Mouse (Mus musculus) liver, embryonic 15.5 days (tissue): ENCODE measurements around the gene Olfr1175-ps. TPM values are rescaled to one million over a fixed set of nuclear protein-coding genes. Genes with fewer than 3 reads are reported as not detected.

ENCODE experiments used
- ATAC-seq: fragments of 200-750 bp; cut with Nextera tagmentation; 2 replicates; pipeline ENCODE4 v1.8.0; 2017; ENCODE audit warnings: moderate number of reproducible peaks, mild to moderate bottlenecking, moderate library complexity; ENCODE audit not compliant: insufficient read depth
- H3K27ac ChIP-seq: fragments of 300-500 bp; sonication (generic); replicated peaks from 2 replicates; pipeline ENCODE4 v1.5.1; 2015; ENCODE audit warnings: mild to moderate bottlenecking, inconsistent platforms
- H3K27me3 ChIP-seq: fragments of 300-500 bp; sonication (generic); 2 replicates; pipeline ENCODE4 v1.6.1; 2015; ENCODE audit warnings: mild to moderate bottlenecking, inconsistent platforms
- H3K36me3 ChIP-seq: fragments of 300-500 bp; sonication (generic); replicated peaks from 2 replicates; pipeline ENCODE4 v1.6.1; 2015; ENCODE audit warnings: moderate library complexity, mild to moderate bottlenecking, inconsistent platforms
- H3K4me1 ChIP-seq: fragments of 300-500 bp; sonication (generic); replicated peaks from 2 replicates; pipeline ENCODE4 v1.6.1; 2015; ENCODE audit warnings: inconsistent platforms
- H3K4me2 ChIP-seq: fragments of 300-500 bp; sonication (generic); 2 replicates; pipeline ENCODE4 v1.6.1; 2015; ENCODE audit warnings: moderate library complexity, mild to moderate bottlenecking, inconsistent platforms
- H3K4me3 ChIP-seq: fragments of 300-500 bp; sonication (generic); replicated peaks from 2 replicates; pipeline ENCODE4 v1.5.1; 2015; ENCODE audit warnings: mild to moderate bottlenecking, inconsistent platforms
- H3K9ac ChIP-seq: fragments of 300-500 bp; sonication (generic); 2 replicates; pipeline ENCODE4 v1.6.1; 2015; ENCODE audit warnings: moderate library complexity, mild to moderate bottlenecking, inconsistent platforms
- H3K9me3 ChIP-seq: fragments of 300-500 bp; sonication (generic); replicated peaks from 2 replicates; pipeline ENCODE4 v1.6.1; 2016; ENCODE audit warnings: inconsistent platforms
- WGBS: fragments of 180-500 bp; shearing (Covaris S2); methylation state at CpG from one replicate; pipeline ENCODE4 v1.1.7; 2015; ENCODE audit warnings: mixed read lengths; ENCODE audit not compliant: insufficient replicate concordance; 5-methylcytosine and 5-hydroxymethylcytosine counted together
- polyA plus RNA-seq: library from polyadenylated mRNA; unstranded; fragments of >200 nt; fragmentation: Nextera tagmentation; extraction: Ambion mirVana; gene quantifications from 2 replicates; pipeline ENCODE4 v1.2.1, GENCODE M21; 2015

Olfr1175-ps gene
- polyA plus RNA-seq, result not detected in 2 replicates

GRCm38 (mm10) chr2:88327115-88327514, at the start of gene Olfr1175-ps:
Gene Olfr1175-ps, minus strand, starts transcription at chr2:88327215.
- no peak for ATAC-seq
- H3K27ac ChIP-seq, result no peak within 1 kb of the TSS
- no peak within 1 kb of the TSS for H3K9ac ChIP-seq
- no peaks in the 10 kb centered on the region for H3K9me3 ChIP-seq
- H3K36me3 ChIP-seq, result no peaks in the 10 kb centered on the region
- no peak within 1 kb of the TSS for H3K4me2 ChIP-seq
- H3K4me1 ChIP-seq, result no peaks in the 10 kb centered on the region
- no peak within 1 kb of the TSS for H3K4me3 ChIP-seq
- 68% methylated on average over 2 of the region's 2 CpGs for WGBS
- H3K27me3 ChIP-seq, result no peaks in the 10 kb centered on the region

- no peak for ATAC-seq
- Histone ChIP-seq H3K36me3 (no peaks in the 10 kb centered on the region), H3K27ac (no peak overlapping the region), H3K4me2 (no peak overlapping the region), H3K27me3 (no peaks in the 10 kb centered on the region), H3K9ac (no peak overlapping the region), H3K4me3 (no peak overlapping the region), H3K9me3 (no peaks in the 10 kb centered on the region), H3K4me1 (no peaks in the 10 kb centered on the region)
- 1% methylated on average over 2 of the region's 2 CpGs for WGBS
Measured at GRCm38 (mm10) chr2:88356304-88356703, 29.3 kb upstream of the Olfr1175-ps start.

GRCm38 (mm10) chr2:88346392-88346791, 19.4 kb upstream of the Olfr1175-ps start, which contains the start of gene Olfr1177-ps:
Gene Olfr1177-ps, minus strand, starts transcription at chr2:88346492.
- no peaks in the 10 kb centered on the region for H3K36me3 ChIP-seq
- ATAC-seq, result no peak
- H3K4me1 ChIP-seq, result no peaks in the 10 kb centered on the region
- H3K27me3 ChIP-seq, result no peaks in the 10 kb centered on the region
- WGBS, result 55% methylated on average over 1 of the region's 1 CpGs
- no peak within 1 kb of the TSS for H3K9ac ChIP-seq
- no peak within 1 kb of the TSS for H3K4me2 ChIP-seq
- H3K27ac ChIP-seq, result no peak within 1 kb of the TSS
- no peaks in the 10 kb centered on the region for H3K9me3 ChIP-seq
- H3K4me3 ChIP-seq, result no peak within 1 kb of the TSS

- no peaks in the 10 kb centered on the region for H3K4me1 ChIP-seq
- no peak within 1 kb of the TSS for H3K9ac ChIP-seq
- H3K27ac ChIP-seq, result no peak within 1 kb of the TSS
- ATAC-seq, result no peak
- no peak within 1 kb of the TSS for H3K4me3 ChIP-seq
- H3K9me3 ChIP-seq, result no peaks in the 10 kb centered on the region
- no peak within 1 kb of the TSS for H3K4me2 ChIP-seq
- no peaks in the 10 kb centered on the region for H3K27me3 ChIP-seq
- no peaks in the 10 kb centered on the region for H3K36me3 ChIP-seq
- 38% methylated on average over 1 of the region's 1 CpGs for WGBS
Measured at GRCm38 (mm10) chr2:88336421-88336820, 9.4 kb upstream of the Olfr1175-ps start, which contains the start of gene Olfr1176. Gene Olfr1176, plus strand, starts transcription at chr2:88336721.

GRCm38 (mm10) chr2:88315035-88315434, 12.0 kb downstream of the Olfr1175-ps start, which contains the start of gene Olfr1174-ps:
Gene Olfr1174-ps, minus strand, starts transcription at chr2:88315135.
- H3K4me3 ChIP-seq, result no peak within 1 kb of the TSS
- WGBS, result 78% methylated on average over 4 of the region's 4 CpGs
- no peak within 1 kb of the TSS for H3K9ac ChIP-seq
- no peaks in the 10 kb centered on the region for H3K9me3 ChIP-seq
- ATAC-seq, result no peak
- no peaks in the 10 kb centered on the region for H3K27me3 ChIP-seq
- H3K4me2 ChIP-seq, result no peak within 1 kb of the TSS
- H3K4me1 ChIP-seq, result no peaks in the 10 kb centered on the region
- H3K27ac ChIP-seq, result no peak within 1 kb of the TSS
- H3K36me3 ChIP-seq, result no peaks in the 10 kb centered on the region

- Histone ChIP-seq H3K27me3 (no peaks in the 10 kb centered on the region), H3K4me3 (no peak within 1 kb of the TSS), H3K27ac (no peak within 1 kb of the TSS), H3K4me1 (no peaks in the 10 kb centered on the region), H3K9ac (no peak within 1 kb of the TSS), H3K36me3 (no peaks in the 10 kb centered on the region), H3K9me3 (no peaks in the 10 kb centered on the region), H3K4me2 (no peak within 1 kb of the TSS)
- no peak for ATAC-seq
Measured at GRCm38 (mm10) chr2:88279775-88280174, 47.2 kb downstream of the Olfr1175-ps start, which contains the start of gene Olfr1173. Gene Olfr1173, minus strand, starts transcription at chr2:88279875.

Other genes starting within 250 kb of the Olfr1175-ps start
- gene Olfr1164, start 233.2 kb downstream of the Olfr1175-ps start, polyA plus RNA-seq, result not detected in 2 replicates
- gene Olfr1166, start 198.9 kb downstream of the Olfr1175-ps start, polyA plus RNA-seq, result not detected in 2 replicates
- gene Olfr1167, start 172.0 kb downstream of the Olfr1175-ps start, polyA plus RNA-seq, result not detected in 2 replicates
- not detected in 2 replicates for gene Olfr1168, start 145.3 kb downstream of the Olfr1175-ps start, polyA plus RNA-seq
- gene Olfr1170, start 98.9 kb downstream of the Olfr1175-ps start, polyA plus RNA-seq, result not detected in 2 replicates
- gene Olfr1173, start 47.3 kb downstream of the Olfr1175-ps start, polyA plus RNA-seq, result not detected in 2 replicates
- not detected in 2 replicates for gene Olfr1174-ps, start 12.1 kb downstream of the Olfr1175-ps start, polyA plus RNA-seq
- not detected in 2 replicates for gene Olfr1176, start 9.5 kb upstream of the Olfr1175-ps start, polyA plus RNA-seq
- not detected in 2 replicates for gene Olfr1177-ps, start 19.3 kb upstream of the Olfr1175-ps start, polyA plus RNA-seq
- not detected in 2 replicates for gene Olfr1178, start 59.8 kb upstream of the Olfr1175-ps start, polyA plus RNA-seq
- gene Olfr1179, start 79.2 kb upstream of the Olfr1175-ps start, polyA plus RNA-seq, result not detected in 2 replicates
- gene Olfr1180, start 91.9 kb upstream of the Olfr1175-ps start, polyA plus RNA-seq, result not detected in 2 replicates
- not detected in 2 replicates for gene Olfr1181, start 99.0 kb upstream of the Olfr1175-ps start, polyA plus RNA-seq
- gene Gm13757, start 121.9 kb upstream of the Olfr1175-ps start, polyA plus RNA-seq, result not detected in 2 replicates
- gene Olfr1183, start 127.7 kb upstream of the Olfr1175-ps start, polyA plus RNA-seq, result not detected in 2 replicates
- gene Olfr1184, start 156.4 kb upstream of the Olfr1175-ps start, polyA plus RNA-seq, result not detected in 2 replicates
- gene Olfr1185-ps1, start 166.1 kb upstream of the Olfr1175-ps start, polyA plus RNA-seq, result not detected in 2 replicates
- not detected in 2 replicates for gene Olfr1186, start 191.3 kb upstream of the Olfr1175-ps start, polyA plus RNA-seq
- not detected in 2 replicates for gene Olfr1188, start 229.7 kb upstream of the Olfr1175-ps start, polyA plus RNA-seq